Mouse (Mus musculus): Measurements from ENCODE around the gene Pnpla7.

GRCm38 (mm10) chr2:25054221-25055067 lies 78.6 kb downstream of the Pnpla7 start, which contains the start of gene Nsmf:
- TF ChIP-seq CTCF (IDR thresholded peaks at IDR 0.05; ENCODE audit: low read depth, low read length) (no peak), TAL1 (conservative IDR thresholded peaks at IDR 0.05; ENCODE audit: low read depth, low read length) (no peak), POLR2AphosphoS5 (IDR thresholded peaks at IDR 0.05; ENCODE audit: insufficient replicate concordance, low read depth, low read length) (no peak), GATA1 (IDR thresholded peaks at IDR 0.05; ENCODE audit: borderline replicate concordance, low read length) (no peak)

All from G1E (cell line).